Mouse (Mus musculus) ES-E14 (cell line): ENCODE results near the gene Rln3. TPM values are rescaled to one million over a fixed set of nuclear protein-coding genes. Genes with fewer than 3 reads are reported as not detected.
A peak's percentile ranks its signal among the peaks of the same experiment; 100 is the strongest.

Experiments
- DNase-seq: peaks from one replicate; pipeline ENCODE4 v3.0.0-alpha.2; 2013; ENCODE audit warnings: low read depth, low spot score
- H3K27ac ChIP-seq: 2 replicates; pipeline ENCODE4 v1.5.1; 2012; ENCODE audit warnings: low read depth, mild to moderate bottlenecking, low read length, moderate library complexity, mixed read lengths; ENCODE audit not compliant: poor library complexity, insufficient read depth, severe bottlenecking
- H3K36me3 ChIP-seq: 2 replicates; pipeline ENCODE4 v1.6.1; 2012; ENCODE audit warnings: mild to moderate bottlenecking, low read length, moderate library complexity, mixed read lengths; ENCODE audit not compliant: control insufficient read depth, poor library complexity, insufficient read depth, severe bottlenecking
- H3K4me1 ChIP-seq, 2 experiments: fragments of 150-350 bp in 1 of 2; sonication (generic) in 1 of 2; 2 replicates each; pipeline ENCODE4 v1.6.1; 2012; ENCODE audit warnings: low read length in 2 of 2, mild to moderate bottlenecking in 1 of 2, mixed read lengths in 1 of 2; ENCODE audit not compliant: control insufficient read depth in 2 of 2, insufficient read depth in 2 of 2, poor library complexity in 1 of 2
- H3K4me3 ChIP-seq, 2 experiments: fragments of 150-350 bp in 1 of 2; sonication (generic) in 1 of 2; 2 replicates each; pipeline ENCODE4 v1.5.1; 2012; ENCODE audit warnings: low read length in 2 of 2, low read depth in 1 of 2, mild to moderate bottlenecking in 1 of 2, mixed read lengths in 1 of 2; ENCODE audit not compliant: insufficient read depth in 1 of 2, poor library complexity in 1 of 2, severe bottlenecking in 1 of 2
- H3K9ac ChIP-seq: 2 replicates; pipeline ENCODE4 v1.6.1; 2012; ENCODE audit warnings: low read depth, mild to moderate bottlenecking, low read length, mixed read lengths; ENCODE audit not compliant: poor library complexity, insufficient read depth, severe bottlenecking
- H3K9me3 ChIP-seq: fragments of 150-350 bp; sonication (generic); 2 replicates; pipeline ENCODE4 v1.6.1; 2012; ENCODE audit warnings: low read depth, mild to moderate bottlenecking, low read length; ENCODE audit not compliant: control insufficient read depth, insufficient read depth
- CHD2 ChIP-seq: IDR thresholded peaks from 2 replicates; pipeline ENCODE4 v1.6.1; 2014; ENCODE audit warnings: mild to moderate bottlenecking, low read depth, low read length, inconsistent platforms
- HCFC1 ChIP-seq: IDR thresholded peaks from 2 replicates; pipeline ENCODE4 v1.6.1; 2012; ENCODE audit warnings: low read length, inconsistent platforms, borderline replicate concordance; ENCODE audit not compliant: insufficient read depth
- MAFK ChIP-seq: IDR thresholded peaks from 2 replicates; pipeline ENCODE4 v1.6.1; 2014; ENCODE audit warnings: mild to moderate bottlenecking, low read depth, low read length, inconsistent platforms; ENCODE audit not compliant: insufficient read depth
- ZC3H11A ChIP-seq: IDR thresholded peaks from 2 replicates; pipeline ENCODE4 v1.6.1; 2012; ENCODE audit warnings: low read depth, mild to moderate bottlenecking, inconsistent platforms, low read length, borderline replicate concordance
- ZNF384 ChIP-seq: IDR thresholded peaks from 2 replicates; pipeline ENCODE4 v1.6.1; 2012; ENCODE audit warnings: low read depth, low read length, inconsistent platforms
- in situ Hi-C, 2 experiments: fragments of 600-800 bp; cut with MboI; formaldehyde crosslinking; loops; one replicate each; pipeline ENCODE4 v1.15.1; 2025; ENCODE audit warnings: low sequenced_read_pairs in 2 of 2, inconsistent platforms in 1 of 2; ENCODE audit not compliant: unreplicated experiment in 2 of 2
- total RNA-seq: library from RNA; depleted of rRNA; stranded (reverse); fragments of 300-350 nt; gene quantifications from 2 replicates; pipeline ENCODE4 v1.2.3, GENCODE M21; 2012

Gene Rln3
- total RNA-seq, 1 experiment: 7.3 TPM

GRCm38 (mm10) chr8:84023085-84023484 lies 21.7 kb downstream of the Rln3 start:
- no peak overlapping the region for H3K27ac ChIP-seq
- in situ Hi-C loops: no loop called here
- peaks cover 22 to 49% of the 10 kb centered on the region in 2 experiments for H3K4me1 ChIP-seq

GRCm38 (mm10) chr8:84021569-84021968 lies 23.2 kb downstream of the Rln3 start:
- H3K9me3 ChIP-seq: no peaks in the 10 kb centered on the region
- TF ChIP-seq HCFC1 (no peak), ZNF384 (no peak), ZC3H11A (no peak), MAFK (no peak)
- no peak for DNase-seq
- H3K9ac ChIP-seq: peak overlapping the region; percentile 40
- in situ Hi-C loops: no loop called here
- peak overlapping the region; percentile 8 to 23; a peak in 3 of 4 replicates for H3K4me3 ChIP-seq
- peaks cover 16 to 47% of the 10 kb centered on the region in 2 experiments for H3K4me1 ChIP-seq
- H3K36me3 ChIP-seq: no peaks in the 10 kb centered on the region
- H3K27ac ChIP-seq: peak overlapping the region; percentile 13; the same call in 1 of the 2 replicates

More at GRCm38 (mm10) chr8:84023085-84023484, 21.7 kb downstream of the Rln3 start:
- TF ChIP-seq ZC3H11A: no peak
- TF ChIP-seq MAFK: no peak
- TF ChIP-seq ZNF384: no peak
- no peak for TF ChIP-seq CHD2
- TF ChIP-seq HCFC1: no peak
- no peak overlapping the region for H3K4me3 ChIP-seq
- no peak for DNase-seq
- H3K9ac ChIP-seq: no peak overlapping the region
- H3K9me3 ChIP-seq: no peaks in the 10 kb centered on the region
- H3K36me3 ChIP-seq: peaks cover 1% of the 10 kb centered on the region; the same call in 1 of the 2 replicates

GRCm38 (mm10) chr8:84021096-84021495 lies 23.7 kb downstream of the Rln3 start, which contains the start of gene Palm3:
Gene Palm3, plus strand, starts transcription at chr8:84021471.
- H3K9ac ChIP-seq: peak within 1 kb of the TSS; percentile 50
- peak within 1 kb of the TSS; percentile 41 for H3K27ac ChIP-seq
- H3K4me3 ChIP-seq: peak within 1 kb of the TSS; percentile 8 to 23; a peak in 3 of 4 replicates

GRCm38 (mm10) chr8:84019738-84020137 lies 25.1 kb downstream of the Rln3 start:
- no peak for TF ChIP-seq MAFK
- no peak for TF ChIP-seq ZNF384
- no peak for TF ChIP-seq CHD2
- no peak for TF ChIP-seq ZC3H11A
- TF ChIP-seq HCFC1: no peak
- Histone ChIP-seq H3K9me3 (no peaks in the 10 kb centered on the region), H3K4me3 (no peak overlapping the region), H3K4me1 (peaks cover 16 to 34% of the 10 kb centered on the region in 2 experiments), H3K27ac (no peak overlapping the region), H3K9ac (no peak overlapping the region), H3K36me3 (no peaks in the 10 kb centered on the region)
- in situ Hi-C loops: loop anchor here in 1 of 2 experiments (10.0 kb wide), 1 partner anchor 335 kb away; no protein-coding TSS in a partner anchor
- no peak for DNase-seq

More at GRCm38 (mm10) chr8:84021096-84021495, 23.7 kb downstream of the Rln3 start, which contains the start of gene Palm3:
- in situ Hi-C loops: no loop called here
- TF ChIP-seq CHD2: no peak
- TF ChIP-seq ZC3H11A: no peak
- TF ChIP-seq MAFK: no peak
- TF ChIP-seq ZNF384: no peak
- no peak for TF ChIP-seq HCFC1
- no peaks in the 10 kb centered on the region for H3K36me3 ChIP-seq
- H3K9me3 ChIP-seq: no peaks in the 10 kb centered on the region
- DNase-seq: no peak
- H3K4me1 ChIP-seq: peaks cover 16 to 43% of the 10 kb centered on the region in 2 experiments

GRCm38 (mm10) chr8:84015833-84016232 lies 29.0 kb downstream of the Rln3 start:
- no peak for TF ChIP-seq ZC3H11A
- no peak for TF ChIP-seq MAFK
- no peak for TF ChIP-seq HCFC1
- no peak for TF ChIP-seq ZNF384
- no peak for TF ChIP-seq CHD2
- Histone ChIP-seq H3K9ac (no peak overlapping the region), H3K4me3 (no peak overlapping the region), H3K9me3 (no peaks in the 10 kb centered on the region), H3K36me3 (no peaks in the 10 kb centered on the region), H3K4me1 (peaks cover 0 to 10% of the 10 kb centered on the region in 2 experiments; a peak in 3 of 4 replicates), H3K27ac (no peak overlapping the region)
- no peak for DNase-seq
- in situ Hi-C loops: loop anchor here in 1 of 2 experiments (10.0 kb wide), 1 partner anchor 339 kb away; no protein-coding TSS in a partner anchor
